Mouse (Mus musculus) E14TG2a.4 (cell line): ENCODE results near the gene Ybx2.

ENCODE experiments used
- CTCF ChIP-seq: conservative IDR thresholded peaks from 2 replicates; pipeline ENCODE4 v1.5.1; 2014; ENCODE audit warnings: low read length
- NANOG ChIP-seq: IDR thresholded peaks from 2 replicates; pipeline ENCODE4 v1.6.1; 2014; ENCODE audit warnings: borderline replicate concordance, low read length, mixed read lengths

- TF ChIP-seq CTCF (no peak), NANOG (no peak)
Observed at GRCm38 (mm10) chr11:69953267-69953915, 17.8 kb downstream of the Ybx2 start.
